Mouse (Mus musculus): Measurements from ENCODE around the gene Gas2l3. TPM values are rescaled to one million over a fixed set of nuclear protein-coding genes. Genes with fewer than 3 reads are reported as not detected.

The Gas2l3 gene
- polyA plus RNA-seq (2014; fragmentation: Nextera tagmentation; extraction: Ambion mirVana), result 8.9 and 10.4 TPM in 2 replicates

GRCm38 (mm10) chr10:89443623-89444151 lies at the start of gene Gas2l3:
TSS of gene Gas2l3 (minus strand) at chr10:89443967.
- H3K27ac ChIP-seq (ENCODE audit: low read depth, low read length), result no peak within 1 kb of the TSS
- WGBS, result 0% methylated on average over 34 of the region's 39 CpGs

GRCm38 (mm10) chr10:89491321-89491720 lies 47.6 kb upstream of the Gas2l3 start:
- Histone ChIP-seq H3K9me3 (ENCODE audit: control insufficient read depth, low read length) (no peaks in the 10 kb centered on the region), H3K36me3 (ENCODE audit: control insufficient read depth, insufficient read depth, low read length) (no peaks in the 10 kb centered on the region), H3K4me1 (ENCODE audit: control insufficient read depth, insufficient read depth, low read length) (peaks cover 6% of the 10 kb centered on the region), H3K4me2 (no peak overlapping the region), H3K9ac (ENCODE audit: low read length) (no peak overlapping the region), H3K27me3 (ENCODE audit: control insufficient read depth, insufficient read depth, low read length) (no peaks in the 10 kb centered on the region), H3K4me3 (ENCODE audit: low read depth, low read length) (no peak overlapping the region), H3K27ac (ENCODE audit: low read depth, low read length) (no peak overlapping the region)
- peak; percentile 83 for ATAC-seq (ENCODE audit: low FRiP score)
- 11% methylated on average over 3 of the region's 3 CpGs for WGBS
- peak; percentile 88 for DNase-seq (ENCODE audit: low spot score, missing footprints)

More at GRCm38 (mm10) chr10:89443623-89444151, at the start of gene Gas2l3:
- Histone ChIP-seq H3K4me1 (ENCODE audit: control insufficient read depth, insufficient read depth, low read length) (peaks cover 5% of the 10 kb centered on the region; the same call in 1 of the 2 replicates), H3K9ac (ENCODE audit: low read length) (peak within 1 kb of the TSS; percentile 48), H3K27me3 (ENCODE audit: control insufficient read depth, insufficient read depth, low read length) (peaks cover 32% of the 10 kb centered on the region), H3K4me2 (peak within 1 kb of the TSS; percentile 45), H3K9me3 (ENCODE audit: control insufficient read depth, low read length) (no peaks in the 10 kb centered on the region), H3K36me3 (ENCODE audit: control insufficient read depth, insufficient read depth, low read length) (no peaks in the 10 kb centered on the region), H3K4me3 (ENCODE audit: low read depth, low read length) (peak within 1 kb of the TSS; percentile 60)
- peak; percentile 95 for ATAC-seq (ENCODE audit: low FRiP score)
- DNase-seq (ENCODE audit: low spot score, missing footprints), result peak; percentile 97

DNA sequence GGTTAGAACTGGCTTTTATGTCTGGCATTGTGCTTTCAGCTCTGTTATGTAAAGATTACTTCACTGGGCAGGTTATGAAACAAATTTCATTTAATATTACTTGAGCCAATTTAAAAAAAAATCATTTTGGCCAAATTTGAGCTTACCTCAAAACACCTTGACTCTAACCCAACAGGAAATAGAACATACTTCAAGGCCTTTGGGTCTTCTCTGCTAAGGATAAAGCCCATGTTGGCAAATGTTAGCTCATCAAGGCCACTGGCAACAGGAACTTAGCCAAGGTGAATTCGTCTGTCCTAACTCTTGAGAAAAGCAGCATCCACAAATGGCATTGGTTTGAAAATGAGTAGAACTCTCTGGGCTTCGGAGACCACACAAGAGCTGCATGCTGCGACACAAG lies 46.5 kb upstream of the Gas2l3 start:
- Histone ChIP-seq H3K9me3 (ENCODE audit: control insufficient read depth, low read length) (no peaks in the 10 kb centered on the region), H3K4me2 (no peak overlapping the region), H3K36me3 (ENCODE audit: control insufficient read depth, insufficient read depth, low read length) (no peaks in the 10 kb centered on the region), H3K9ac (ENCODE audit: low read length) (no peak overlapping the region), H3K4me1 (ENCODE audit: control insufficient read depth, insufficient read depth, low read length) (peaks cover 6% of the 10 kb centered on the region), H3K27ac (ENCODE audit: low read depth, low read length) (no peak overlapping the region), H3K27me3 (ENCODE audit: control insufficient read depth, insufficient read depth, low read length) (no peaks in the 10 kb centered on the region), H3K4me3 (ENCODE audit: low read depth, low read length) (no peak overlapping the region)
- 86% methylated on average over 3 of the region's 3 CpGs for WGBS
- DNase-seq (ENCODE audit: low spot score, missing footprints), result no peak
- ATAC-seq (ENCODE audit: low FRiP score), result no peak

DNA sequence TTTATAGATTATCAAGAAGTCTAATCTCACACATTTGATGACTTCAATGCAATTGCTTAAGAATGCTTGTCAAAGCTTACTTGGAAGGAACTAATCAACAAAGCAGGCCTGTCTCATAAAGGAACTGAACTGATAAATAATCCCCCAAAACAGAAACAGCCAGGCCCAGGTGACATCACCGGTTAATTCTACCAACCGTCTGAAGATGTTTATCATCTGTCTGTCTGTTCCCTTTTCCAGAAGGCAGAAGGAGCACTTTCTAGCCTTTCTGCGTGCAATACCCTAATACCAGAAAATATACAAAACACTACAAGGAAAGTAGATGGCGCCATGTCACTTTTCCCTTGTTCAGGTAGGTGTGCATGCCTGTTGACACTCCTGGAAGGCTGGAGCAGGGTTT lies 45.7 kb upstream of the Gas2l3 start:
- Histone ChIP-seq H3K27me3 (ENCODE audit: control insufficient read depth, insufficient read depth, low read length) (no peaks in the 10 kb centered on the region), H3K36me3 (ENCODE audit: control insufficient read depth, insufficient read depth, low read length) (no peaks in the 10 kb centered on the region)
- ATAC-seq (ENCODE audit: low FRiP score), result no peak

DNA sequence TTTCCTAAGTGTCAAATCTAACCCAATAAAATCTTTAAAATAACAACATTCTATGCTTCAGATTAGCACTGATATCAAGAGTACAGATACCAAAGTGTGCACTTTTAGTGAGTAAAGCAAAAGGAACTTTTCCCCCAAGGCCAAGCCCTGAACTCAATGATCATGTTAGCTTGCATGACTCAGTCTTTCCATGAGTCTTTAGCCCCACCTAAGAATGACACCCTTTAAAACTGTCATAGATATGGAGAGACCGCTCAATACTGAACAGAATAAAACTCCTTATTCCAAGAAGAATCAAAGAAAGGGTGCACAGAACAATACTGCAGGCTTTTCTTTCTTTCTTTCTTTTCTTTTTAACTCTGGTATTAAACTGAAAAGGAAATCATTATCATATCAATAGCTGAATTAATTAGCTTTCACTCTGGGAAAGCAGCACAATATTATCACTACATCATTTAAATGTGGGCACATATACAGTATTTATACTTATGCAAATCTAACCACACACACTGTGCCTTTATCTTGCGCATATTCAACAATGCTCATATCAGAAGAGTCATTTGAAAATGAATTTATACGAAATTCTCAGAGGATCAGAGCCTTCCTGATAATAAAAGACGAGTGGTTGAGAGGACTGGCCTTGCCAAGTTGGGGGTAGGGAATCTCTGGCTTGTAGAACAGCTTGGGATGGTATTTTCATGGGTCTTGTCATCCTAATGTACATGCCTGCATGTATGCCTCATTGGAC lies 43.4 kb upstream of the Gas2l3 start:
- no peak overlapping the region for H3K4me3 ChIP-seq (ENCODE audit: low read depth, low read length)
- 32% methylated on average over 4 of the region's 4 CpGs for WGBS
- DNase-seq (ENCODE audit: low spot score, missing footprints) (no peak), ATAC-seq (ENCODE audit: low FRiP score) (peak; percentile 61)
- H3K9ac ChIP-seq (ENCODE audit: low read length), result no peak overlapping the region
- no peak overlapping the region for H3K27ac ChIP-seq (ENCODE audit: low read depth, low read length)
- H3K9me3 ChIP-seq (ENCODE audit: control insufficient read depth, low read length), result no peaks in the 10 kb centered on the region
- H3K36me3 ChIP-seq (ENCODE audit: control insufficient read depth, insufficient read depth, low read length), result no peaks in the 10 kb centered on the region
- no peaks in the 10 kb centered on the region for H3K27me3 ChIP-seq (ENCODE audit: control insufficient read depth, insufficient read depth, low read length)
- peaks cover 10% of the 10 kb centered on the region for H3K4me1 ChIP-seq (ENCODE audit: control insufficient read depth, insufficient read depth, low read length)
- no peak overlapping the region for H3K4me2 ChIP-seq

More for the DNA sequence above, 45.7 kb upstream of the Gas2l3 start:
- Histone ChIP-seq H3K4me3 (ENCODE audit: low read depth, low read length) (no peak overlapping the region), H3K9me3 (ENCODE audit: control insufficient read depth, low read length) (no peaks in the 10 kb centered on the region), H3K4me2 (no peak overlapping the region), H3K9ac (ENCODE audit: low read length) (no peak overlapping the region), H3K27ac (ENCODE audit: low read depth, low read length) (no peak overlapping the region), H3K4me1 (ENCODE audit: control insufficient read depth, insufficient read depth, low read length) (peaks cover 6% of the 10 kb centered on the region)
- no peak for DNase-seq (ENCODE audit: low spot score, missing footprints)
- WGBS, result 86% methylated on average over 4 of the region's 4 CpGs

DNA sequence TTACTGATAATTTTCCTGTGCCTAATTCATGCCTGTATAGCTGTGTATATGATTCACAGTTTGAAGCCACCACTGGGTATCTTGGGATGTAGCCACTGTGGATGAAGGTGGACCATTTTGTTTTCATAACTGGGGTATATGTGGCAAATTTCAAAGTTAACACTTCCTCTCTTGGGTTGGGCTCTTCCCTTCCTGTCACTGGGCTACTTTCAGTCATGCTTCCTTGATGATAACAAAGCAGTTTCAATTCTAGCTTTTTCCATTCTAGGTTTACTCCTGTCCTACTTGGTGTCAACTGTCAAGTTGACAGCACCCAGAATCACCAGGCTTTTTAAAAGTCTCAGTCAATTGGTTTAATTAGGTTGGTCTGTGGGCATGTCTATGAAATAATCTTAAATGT lies 41.1 kb upstream of the Gas2l3 start:
- ATAC-seq (ENCODE audit: low FRiP score), result no peak
- Histone ChIP-seq H3K9ac (ENCODE audit: low read length) (no peak overlapping the region), H3K4me2 (no peak overlapping the region), H3K4me1 (ENCODE audit: control insufficient read depth, insufficient read depth, low read length) (peaks cover 19% of the 10 kb centered on the region), H3K27me3 (ENCODE audit: control insufficient read depth, insufficient read depth, low read length) (no peaks in the 10 kb centered on the region), H3K27ac (ENCODE audit: low read depth, low read length) (no peak overlapping the region), H3K9me3 (ENCODE audit: control insufficient read depth, low read length) (no peaks in the 10 kb centered on the region), H3K4me3 (ENCODE audit: low read depth, low read length) (no peak overlapping the region), H3K36me3 (ENCODE audit: control insufficient read depth, insufficient read depth, low read length) (no peaks in the 10 kb centered on the region)
- DNase-seq (ENCODE audit: low spot score, missing footprints), result no peak

DNA sequence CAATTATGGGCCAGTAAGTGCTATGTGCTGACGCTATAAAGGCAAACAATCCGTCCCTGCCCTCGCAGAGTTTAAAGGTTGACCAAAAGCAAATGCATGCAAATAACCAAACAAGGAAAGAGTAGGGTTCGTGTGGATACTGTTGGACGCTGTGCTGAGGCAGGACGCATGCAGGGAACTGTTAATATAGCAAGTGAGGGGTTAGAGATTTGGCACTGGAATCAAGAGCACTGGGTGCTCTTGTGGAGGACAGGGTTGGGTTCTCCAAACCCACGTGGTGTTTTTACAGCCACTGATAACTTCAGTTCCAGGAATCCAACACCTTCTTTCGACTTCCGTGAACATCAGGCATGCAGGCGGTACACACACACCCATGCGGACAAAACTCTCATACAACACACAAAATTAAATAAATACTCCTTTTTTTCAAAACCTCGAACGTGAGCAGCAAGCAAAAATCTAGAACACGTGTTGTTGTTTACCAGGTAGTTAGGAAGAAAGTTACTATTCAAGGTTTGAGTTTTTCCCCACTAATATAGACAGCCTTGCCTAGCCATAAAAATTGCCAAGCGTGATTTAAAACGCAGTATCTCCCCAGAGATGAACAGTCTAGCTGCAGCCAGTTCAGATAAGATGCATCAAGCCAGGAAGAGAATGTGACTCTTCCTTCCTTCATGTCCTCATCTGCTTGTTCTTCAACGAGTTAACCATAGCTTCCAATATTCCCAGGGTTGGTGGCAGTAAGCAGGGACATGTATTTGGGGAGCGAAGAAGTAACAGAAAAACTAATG lies 40.2 kb upstream of the Gas2l3 start:
- Histone ChIP-seq H3K27me3 (ENCODE audit: control insufficient read depth, insufficient read depth, low read length) (no peaks in the 10 kb centered on the region), H3K4me2 (no peak overlapping the region), H3K9me3 (ENCODE audit: control insufficient read depth, low read length) (no peaks in the 10 kb centered on the region), H3K9ac (ENCODE audit: low read length) (no peak overlapping the region), H3K27ac (ENCODE audit: low read depth, low read length) (no peak overlapping the region), H3K4me1 (ENCODE audit: control insufficient read depth, insufficient read depth, low read length) (peaks cover 19% of the 10 kb centered on the region), H3K4me3 (ENCODE audit: low read depth, low read length) (no peak overlapping the region), H3K36me3 (ENCODE audit: control insufficient read depth, insufficient read depth, low read length) (no peaks in the 10 kb centered on the region)
- WGBS, result 90% methylated on average over 18 of the region's 18 CpGs
- DNase-seq (ENCODE audit: low spot score, missing footprints) (no peak), ATAC-seq (ENCODE audit: low FRiP score) (no peak)

- DNase-seq (ENCODE audit: low spot score, missing footprints) (peak; percentile 87), ATAC-seq (ENCODE audit: low FRiP score) (no peak)
- Histone ChIP-seq H3K27ac (ENCODE audit: low read depth, low read length) (no peak overlapping the region), H3K27me3 (ENCODE audit: control insufficient read depth, insufficient read depth, low read length) (no peaks in the 10 kb centered on the region), H3K4me2 (no peak overlapping the region), H3K9ac (ENCODE audit: low read length) (no peak overlapping the region), H3K4me3 (ENCODE audit: low read depth, low read length) (no peak overlapping the region), H3K9me3 (ENCODE audit: control insufficient read depth, low read length) (no peaks in the 10 kb centered on the region), H3K36me3 (ENCODE audit: control insufficient read depth, insufficient read depth, low read length) (no peaks in the 10 kb centered on the region), H3K4me1 (ENCODE audit: control insufficient read depth, insufficient read depth, low read length) (peaks cover 19% of the 10 kb centered on the region)
- 90% methylated on average over 14 of the region's 14 CpGs for WGBS
Measured at GRCm38 (mm10) chr10:89483113-89483512, 39.3 kb upstream of the Gas2l3 start.

Data from midbrain, embryonic 11.5 days (tissue).